Mouse (Mus musculus) kidney, adult 2 months (tissue): ENCODE results near the gene Enthd1.

Source experiments
- CTCF ChIP-seq: fragments of 200-500 bp; conservative IDR thresholded peaks from 2 replicates; pipeline ENCODE4 v1.5.1; 2011; ENCODE audit warnings: low read depth, mild to moderate bottlenecking, control low read depth, low read length, moderate library complexity, mixed read lengths; ENCODE audit not compliant: insufficient read depth, insufficient read length
- POLR2A ChIP-seq: fragments of 200-500 bp; IDR thresholded peaks from one replicate; pipeline ENCODE4 v1.6.1; 2011; ENCODE audit warnings: low read depth, low read length, control low read depth

GRCm38 (mm10) chr15:80571611-80572010 is 6.7 kb upstream of the Enthd1 start:
- no peak for TF ChIP-seq CTCF
- TF ChIP-seq POLR2A, result no peak
